Mouse (Mus musculus): ENCODE measurements around the gene Msi2. TPM values are rescaled to one million over a fixed set of nuclear protein-coding genes. Genes with fewer than 3 reads are reported as not detected.

The Msi2 gene
- total RNA-seq, 2 experiments from 2014 or later: 218 to 219 TPM

DNA sequence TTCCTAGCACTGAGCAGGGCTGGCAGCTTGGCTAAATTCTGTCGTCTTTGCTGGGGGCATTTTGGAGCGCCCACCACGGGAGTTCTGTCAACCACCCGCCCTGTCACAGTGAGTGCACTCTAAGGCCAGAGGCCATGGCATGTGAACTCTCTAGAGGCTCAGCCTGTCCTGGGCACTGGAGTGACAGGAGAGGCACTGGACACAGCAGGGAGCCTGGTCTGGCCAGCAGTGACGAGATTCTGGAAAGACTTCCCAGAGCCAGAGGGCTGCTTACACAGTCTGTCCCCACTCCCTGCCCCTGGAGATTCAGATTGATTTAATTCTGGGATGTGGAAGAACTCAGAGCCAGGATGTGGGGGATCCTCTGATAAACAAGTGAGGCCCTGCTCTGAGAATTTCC, 318.9 kb downstream of the Msi2 start:
- intact Hi-C loops (cut with DNase I): loop anchor here (5.0 kb wide), 1 partner anchor 87 kb away; no protein-coding TSS in a partner anchor
- no peak for DNase-seq

DNA sequence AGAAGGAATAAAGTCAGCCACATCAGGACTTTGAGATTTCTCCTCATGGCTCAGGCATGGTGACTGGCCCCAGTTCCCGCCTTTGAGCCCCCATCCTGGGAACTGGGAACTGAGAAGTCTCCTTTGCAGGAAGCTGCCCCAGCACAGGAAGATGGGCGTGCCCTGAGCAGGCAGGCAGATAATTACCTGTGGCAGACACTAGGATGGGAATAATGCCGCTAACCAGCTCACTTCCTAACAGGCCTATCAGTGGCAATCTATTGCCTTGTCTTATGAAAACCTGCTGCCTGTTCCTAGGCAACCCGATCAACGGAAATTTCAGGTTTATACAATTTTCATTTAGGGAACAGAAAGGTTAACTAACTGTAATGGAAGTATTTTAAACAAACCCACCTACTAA, 319.3 kb downstream of the Msi2 start:
- intact Hi-C loops (cut with DNase I): loop anchor here (5.0 kb wide), 1 partner anchor 87 kb away; no protein-coding TSS in a partner anchor
- no peak for DNase-seq

DNA sequence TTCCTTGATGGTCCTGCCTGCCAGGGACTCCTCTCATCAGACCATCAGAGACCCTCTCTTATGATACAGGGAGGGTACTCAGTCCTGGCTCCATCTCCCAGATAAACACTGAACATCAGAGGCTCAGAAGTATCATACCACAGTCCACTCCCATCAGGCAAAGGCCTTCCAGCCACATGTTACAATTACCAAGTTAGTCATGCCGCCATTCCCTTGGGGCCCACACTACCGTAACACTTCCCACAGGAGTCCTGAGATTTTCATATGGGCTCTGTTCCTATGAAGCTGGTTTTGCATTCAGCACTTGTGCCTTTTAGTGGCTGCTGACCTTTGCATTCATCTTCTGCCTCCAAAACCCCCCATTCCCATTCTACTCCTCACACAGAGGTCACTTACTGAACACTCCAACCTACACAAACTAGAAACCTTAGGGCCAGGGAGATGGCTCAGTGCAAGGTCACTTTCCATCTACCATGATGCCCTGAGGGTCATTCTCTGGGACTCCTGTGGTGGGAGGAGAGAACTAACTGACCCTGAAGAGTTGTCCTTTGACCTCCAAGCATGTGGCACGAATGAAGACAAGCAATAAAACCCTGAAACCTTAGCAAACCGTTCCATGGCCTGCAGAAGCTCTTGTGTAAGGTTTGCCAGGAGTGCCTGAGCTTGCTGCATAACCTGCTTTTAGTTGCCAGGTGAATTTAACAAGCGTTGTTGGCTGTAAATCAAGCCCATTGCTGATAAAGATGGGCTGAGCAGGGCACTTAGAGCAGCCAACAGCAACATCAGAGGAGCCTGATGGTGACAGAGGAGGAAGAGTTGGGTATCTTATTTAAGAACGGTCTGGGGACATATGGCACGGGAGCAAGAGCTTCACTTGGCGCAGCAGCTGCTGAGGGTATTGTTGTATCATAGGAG, 323.0 kb downstream of the Msi2 start:
- DNase-seq: peak in 1 of 2 experiments; percentile 30
- intact Hi-C loops (cut with DNase I): loop anchor here (5.0 kb wide), 1 partner anchor 83 kb away; no protein-coding TSS in a partner anchor

DNA sequence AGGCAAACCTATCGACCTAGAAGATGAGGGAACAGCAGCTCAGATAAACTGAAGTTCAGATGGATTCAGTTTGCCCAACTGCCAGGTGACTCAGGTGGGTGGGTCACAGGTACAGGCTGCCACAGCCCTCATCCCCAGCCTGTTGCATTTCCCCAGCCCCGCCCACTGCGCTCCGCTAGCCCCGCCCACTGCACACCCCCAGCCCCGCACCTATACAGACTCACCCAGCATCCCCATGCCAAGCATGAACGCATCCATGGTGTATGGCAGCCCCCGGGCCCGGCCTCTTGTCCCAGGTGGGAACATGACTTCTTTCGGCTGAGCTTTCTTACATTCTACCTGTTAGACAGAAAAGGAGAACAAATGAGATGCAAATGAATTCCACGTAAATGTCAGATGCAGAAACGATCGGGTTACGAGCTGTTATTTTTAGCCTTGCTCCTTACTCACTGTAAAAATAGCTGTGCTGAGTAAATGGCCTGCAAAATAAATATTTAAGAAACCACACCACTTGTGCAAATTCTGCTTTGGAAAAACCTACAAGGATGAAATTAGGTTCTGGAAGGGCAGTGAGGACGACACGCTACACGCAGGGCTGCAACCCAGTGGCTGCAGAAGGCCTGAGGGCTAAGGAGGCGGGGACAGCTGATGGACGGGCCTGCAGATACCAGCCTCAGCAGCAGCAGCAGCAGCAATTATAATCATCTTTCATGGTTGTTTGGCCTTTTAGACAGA, 323.8 kb downstream of the Msi2 start:
- intact Hi-C loops (cut with DNase I): loop anchor here (5.0 kb wide), 1 partner anchor 82 kb away; no protein-coding TSS in a partner anchor
- no peak for DNase-seq

DNA sequence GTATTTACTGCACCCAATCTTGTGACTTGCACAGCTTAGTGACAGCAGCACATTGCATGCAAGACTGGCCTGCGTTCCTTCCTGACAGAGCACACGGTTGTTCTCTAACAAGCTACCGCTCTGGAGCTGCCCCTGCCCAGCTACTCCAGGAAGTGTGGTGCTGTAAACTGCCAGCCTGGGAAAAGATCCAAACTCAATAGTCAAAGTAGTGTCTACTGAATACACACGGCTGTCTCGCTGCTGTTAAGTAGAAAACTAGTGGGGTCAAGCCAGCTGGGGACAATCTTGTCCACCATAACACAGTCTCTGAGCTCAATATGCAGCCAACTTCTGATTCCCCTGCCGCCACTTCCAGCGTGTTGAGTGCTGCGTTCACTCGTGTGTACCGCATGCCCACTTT, 325.6 kb downstream of the Msi2 start:
- intact Hi-C loops (cut with DNase I): no loop called here
- peak in 1 of 2 experiments; percentile 34 for DNase-seq

DNA sequence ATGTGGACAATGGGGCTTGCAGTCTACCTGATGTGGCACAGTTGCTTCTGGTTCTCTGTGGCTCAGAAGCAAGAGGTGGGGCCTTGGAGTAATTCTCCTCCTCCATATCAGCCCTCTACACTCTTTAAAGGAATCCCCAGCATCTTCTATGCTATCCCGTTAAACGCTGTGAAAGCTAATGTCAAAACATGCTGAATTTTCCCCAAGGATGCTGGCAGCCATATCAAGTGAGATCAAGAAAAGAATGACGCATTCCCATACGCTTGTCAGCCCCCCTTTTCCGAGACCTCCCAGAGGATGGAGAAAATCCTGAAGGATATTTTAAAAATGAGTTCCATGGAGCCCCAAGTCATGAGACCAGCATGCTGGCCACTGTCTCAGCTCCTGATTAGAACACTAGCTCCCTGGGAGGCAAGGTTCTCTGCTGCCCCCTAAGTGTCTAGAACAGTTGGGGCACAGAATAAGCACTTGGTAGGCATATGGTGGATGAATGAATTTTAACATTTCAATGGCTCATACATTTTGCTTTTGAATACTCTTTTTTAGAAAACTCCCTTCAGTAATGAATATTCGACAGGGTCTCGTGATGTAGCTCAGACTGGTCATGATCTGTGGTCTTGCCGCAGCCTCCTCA, 327.0 kb downstream of the Msi2 start:
- DNase-seq: no peak
- intact Hi-C loops (cut with DNase I): no loop called here

DNA sequence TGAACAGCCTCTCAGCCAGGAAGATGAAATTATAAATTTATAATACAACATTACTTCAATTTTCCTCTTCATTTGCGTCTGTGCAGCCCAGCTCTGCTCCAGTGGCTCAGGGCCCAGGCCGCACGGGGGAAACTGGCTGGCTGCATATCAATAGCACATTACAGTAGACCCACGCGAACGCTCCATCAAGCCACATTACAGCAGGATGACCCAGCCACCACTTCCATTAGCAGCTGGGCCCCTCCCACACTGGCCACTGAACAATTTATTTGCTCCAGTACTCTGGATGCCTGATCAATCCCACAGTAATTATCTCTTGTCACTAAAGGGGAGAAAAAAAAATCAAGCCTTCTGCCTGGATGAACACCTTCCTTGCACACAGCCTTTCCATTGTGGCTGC, 328.8 kb downstream of the Msi2 start:
- intact Hi-C loops (cut with DNase I): no loop called here
- no peak for DNase-seq

DNA sequence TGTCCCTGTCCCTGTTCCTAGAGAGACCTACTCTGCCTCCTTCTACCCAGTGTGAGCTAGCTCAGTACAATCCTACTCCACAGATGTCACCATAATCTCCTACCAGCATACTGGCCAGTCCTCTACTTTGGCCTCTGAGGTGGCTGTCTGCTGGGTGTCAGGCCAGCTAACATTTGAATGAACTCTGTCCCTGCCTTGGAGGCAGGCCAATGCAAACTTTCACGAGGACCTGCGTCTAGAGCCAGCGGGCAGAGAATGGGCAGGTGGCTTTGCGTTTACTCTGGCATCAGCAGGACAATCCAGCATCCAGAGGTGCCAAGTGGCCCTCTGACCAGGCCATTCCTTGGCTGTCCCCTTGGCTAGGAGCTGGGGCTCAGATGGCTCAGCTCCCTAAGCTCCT, 331.4 kb downstream of the Msi2 start:
- intact Hi-C loops (cut with DNase I): no loop called here
- DNase-seq: peak; percentile 80 to 85

DNA sequence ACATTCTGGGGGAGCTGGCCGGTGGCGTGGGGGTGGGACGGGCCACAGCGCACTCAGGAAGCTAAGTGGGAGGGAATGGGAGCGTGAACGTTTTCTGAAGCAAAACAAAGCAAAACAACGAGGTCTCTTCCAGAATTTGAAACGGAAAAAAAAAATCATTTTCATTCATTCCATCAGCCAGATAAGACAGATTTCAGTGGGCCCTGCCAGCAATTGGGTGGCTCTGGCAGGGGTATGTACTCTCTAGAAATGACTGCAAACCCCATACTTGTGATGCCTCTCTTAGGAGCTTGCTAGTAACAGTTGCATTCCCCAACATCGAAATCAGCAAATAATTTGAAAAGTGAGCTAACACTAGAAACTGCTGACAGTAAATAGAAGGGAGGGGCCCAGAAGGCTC, 335.9 kb downstream of the Msi2 start:
- DNase-seq: no peak
- intact Hi-C loops (cut with DNase I): no loop called here

DNA sequence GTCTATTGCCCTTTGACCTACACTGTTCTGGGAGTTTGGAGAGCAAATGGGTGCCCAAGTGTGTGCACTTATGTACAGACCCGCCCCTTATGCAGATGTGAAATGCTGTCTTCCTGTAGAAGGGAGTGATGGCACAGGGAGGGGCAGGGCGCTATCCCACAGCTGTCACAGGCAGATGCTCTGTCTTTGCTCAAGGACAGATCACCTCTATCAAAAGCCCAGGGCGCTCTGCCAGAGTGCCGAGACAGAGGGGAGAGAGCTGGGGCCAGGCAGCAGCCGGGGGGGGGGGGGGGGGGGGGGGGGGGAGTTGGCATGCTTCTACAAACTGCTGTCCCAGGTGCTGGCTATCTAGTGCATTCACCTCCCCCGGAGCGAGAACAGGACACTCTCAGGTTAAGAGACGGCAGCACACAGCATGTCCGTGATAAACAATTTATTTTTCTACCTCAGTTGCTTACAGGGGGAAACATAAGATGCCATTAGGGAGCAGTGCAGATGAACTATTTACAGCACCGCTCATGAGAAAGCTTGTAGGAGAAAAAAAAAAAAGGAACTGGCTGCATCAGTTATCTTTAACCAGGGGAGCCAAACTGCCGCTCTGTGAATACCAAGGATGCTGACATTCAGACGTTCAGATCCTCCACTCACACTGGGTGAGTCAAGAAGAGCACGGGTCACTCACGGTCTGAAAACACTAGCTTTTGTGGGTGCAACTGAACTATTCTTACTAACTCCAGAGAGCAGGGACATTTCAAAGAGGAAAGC, 337.0 kb downstream of the Msi2 start:
- intact Hi-C loops (cut with DNase I): loop anchor here (2.0 kb wide), 1 partner anchor 21 kb away; no protein-coding TSS in a partner anchor
- peak; percentile 67 to 74 for DNase-seq

DNA sequence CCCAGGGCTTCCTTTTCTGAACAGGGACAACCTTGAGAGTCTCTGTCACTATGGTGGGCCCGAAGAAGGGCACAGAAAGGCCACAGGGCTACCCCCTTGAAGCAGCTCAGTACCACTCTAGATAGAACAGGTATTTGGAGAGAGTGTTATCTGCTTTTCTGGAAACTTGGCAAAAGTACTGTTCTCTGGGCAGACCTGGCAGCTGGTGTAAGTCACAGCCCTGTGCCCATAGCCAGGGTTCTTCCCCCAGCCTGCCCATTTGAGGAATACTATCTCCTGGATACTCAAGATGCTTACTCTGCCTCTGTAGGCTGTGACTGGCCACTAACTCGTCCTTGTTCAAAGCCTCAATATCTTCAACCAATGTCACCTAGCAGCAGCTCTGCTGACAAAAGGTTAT, 338.7 kb downstream of the Msi2 start:
- intact Hi-C loops (cut with DNase I): loop anchor here (2.0 kb wide), 1 partner anchor 23 kb away; no protein-coding TSS in a partner anchor
- peak; percentile 66 to 81 for DNase-seq

DNA sequence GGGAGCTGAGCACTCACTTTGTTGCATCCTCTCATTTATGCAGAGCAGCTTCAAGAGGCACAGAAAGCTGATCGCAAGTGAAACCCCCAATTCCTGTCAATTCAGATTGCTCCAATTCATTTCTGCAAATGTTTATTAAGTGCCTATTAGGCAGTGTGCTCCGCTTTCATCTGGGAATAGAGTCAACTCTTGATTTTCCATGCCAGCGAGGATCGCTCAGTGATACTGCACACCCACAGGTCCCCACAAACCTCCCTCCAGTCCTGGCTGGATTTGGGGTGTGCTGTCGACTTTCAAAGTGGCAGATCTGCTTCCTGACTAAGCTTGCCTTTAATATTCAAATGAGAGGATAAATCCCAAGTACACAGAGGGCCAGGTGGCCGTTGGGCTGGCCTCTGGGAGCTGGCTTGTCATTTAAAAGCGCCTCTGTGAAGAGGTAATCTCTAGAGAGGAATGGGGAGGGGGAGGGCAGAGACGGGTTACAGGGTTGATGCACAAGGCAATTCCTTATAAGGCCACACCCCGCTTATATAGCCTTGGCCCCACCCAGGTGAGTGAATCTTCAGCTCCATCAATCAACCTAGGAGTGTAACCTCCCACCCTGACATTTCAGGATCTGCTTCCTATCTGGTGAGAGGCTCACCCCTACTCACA, 339.5 kb downstream of the Msi2 start:
- DNase-seq: peak; percentile 38 to 56
- intact Hi-C loops (cut with DNase I): no loop called here

DNA sequence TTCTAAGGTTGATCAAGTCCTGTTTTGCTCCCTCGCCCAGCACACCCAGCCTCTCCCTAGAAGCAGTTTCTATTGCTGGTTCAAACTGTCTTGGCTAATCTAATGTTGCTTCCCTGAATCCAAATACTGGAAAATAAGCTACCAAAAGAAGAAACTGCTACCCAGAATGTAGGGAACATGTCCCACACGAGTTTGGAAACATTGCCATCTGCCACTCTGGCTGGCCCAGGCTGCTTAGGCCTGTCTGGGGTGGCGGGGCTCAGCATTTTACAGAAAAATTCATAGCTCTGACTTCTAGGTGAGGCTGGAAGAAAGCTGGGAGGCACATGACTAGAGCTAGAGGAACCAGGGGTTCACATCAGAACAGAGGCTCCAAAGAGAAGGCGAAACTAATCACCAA, 345.7 kb downstream of the Msi2 start:
- intact Hi-C loops (cut with DNase I): loop anchor here (1.0 kb wide), 1 partner anchor 54 kb away; no protein-coding TSS in a partner anchor

DNA sequence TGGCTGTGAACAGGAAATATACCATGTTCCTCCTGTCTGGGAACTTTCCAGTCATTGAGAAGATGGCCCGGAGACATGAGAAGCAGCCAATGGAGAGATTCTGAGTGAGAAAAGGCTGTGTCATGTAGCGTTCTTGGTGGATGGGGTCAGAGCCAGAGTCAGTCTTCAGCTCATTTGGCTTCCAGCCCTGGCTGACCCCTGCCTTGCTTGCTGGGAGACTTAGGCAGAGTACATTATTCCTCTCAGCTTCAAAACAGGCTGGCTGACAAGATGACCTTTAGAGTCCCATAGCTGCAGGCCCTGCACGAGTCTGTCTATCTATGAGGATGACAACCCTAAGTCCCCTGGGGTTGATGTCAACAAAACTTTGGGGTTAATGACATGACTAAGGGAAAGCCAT, 348.4 kb downstream of the Msi2 start:
- intact Hi-C loops (cut with DNase I): no loop called here
- DNase-seq: peak; percentile 49 to 52

More for the DNA sequence above, 345.7 kb downstream of the Msi2 start:
- DNase-seq: no peak

DNA sequence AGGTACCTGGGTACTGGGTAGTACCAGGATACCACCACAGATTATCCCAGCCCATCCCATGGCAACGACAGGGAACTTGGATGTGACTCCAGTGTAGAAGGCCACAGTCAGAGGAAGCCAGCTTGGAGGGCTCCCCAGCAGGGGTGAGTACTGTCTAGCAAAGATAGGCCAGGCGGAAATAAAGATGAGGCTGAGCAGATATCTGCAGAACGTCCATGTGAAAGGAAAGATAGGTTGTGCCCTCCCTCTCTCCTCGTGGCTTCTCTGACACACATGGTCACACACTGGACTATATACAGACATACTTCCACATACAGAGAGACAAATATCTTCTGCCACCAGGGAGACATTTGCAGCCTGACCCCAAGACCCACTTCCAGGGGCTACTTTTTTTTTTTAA, 350.8 kb downstream of the Msi2 start:
- no peak for DNase-seq
- intact Hi-C loops (cut with DNase I): no loop called here

DNA sequence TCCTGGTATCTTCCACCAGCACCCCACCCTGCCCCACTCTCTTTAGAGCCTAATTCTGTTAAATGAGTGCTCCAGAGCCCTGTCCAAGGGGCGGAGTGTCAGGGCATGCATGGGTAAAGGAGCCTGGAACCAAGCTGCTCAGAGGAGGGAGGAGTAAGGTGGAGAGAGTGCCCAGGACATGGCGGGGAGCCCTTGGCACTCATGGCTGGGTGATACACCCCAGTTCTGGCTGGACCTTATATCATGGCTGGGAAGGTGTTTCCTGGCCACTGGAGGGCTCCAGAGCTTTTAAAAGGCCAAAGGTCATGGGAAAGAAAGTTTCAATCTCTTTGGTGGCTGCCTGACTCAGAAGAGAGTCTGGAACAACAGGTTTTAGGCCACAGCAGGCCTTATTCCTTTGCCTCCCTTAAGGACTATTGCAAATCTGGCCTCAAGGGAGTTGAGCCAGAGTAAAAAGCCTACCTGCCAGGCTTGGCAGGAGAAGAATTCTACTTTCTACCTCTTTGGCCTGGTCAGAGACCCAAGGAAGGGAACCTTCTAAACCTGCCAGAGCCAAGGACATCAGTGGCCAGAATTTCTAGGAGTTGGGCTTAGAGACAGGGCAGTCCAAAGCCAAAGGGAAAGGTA, 352.3 kb downstream of the Msi2 start:
- DNase-seq: no peak
- intact Hi-C loops (cut with DNase I): no loop called here

DNA sequence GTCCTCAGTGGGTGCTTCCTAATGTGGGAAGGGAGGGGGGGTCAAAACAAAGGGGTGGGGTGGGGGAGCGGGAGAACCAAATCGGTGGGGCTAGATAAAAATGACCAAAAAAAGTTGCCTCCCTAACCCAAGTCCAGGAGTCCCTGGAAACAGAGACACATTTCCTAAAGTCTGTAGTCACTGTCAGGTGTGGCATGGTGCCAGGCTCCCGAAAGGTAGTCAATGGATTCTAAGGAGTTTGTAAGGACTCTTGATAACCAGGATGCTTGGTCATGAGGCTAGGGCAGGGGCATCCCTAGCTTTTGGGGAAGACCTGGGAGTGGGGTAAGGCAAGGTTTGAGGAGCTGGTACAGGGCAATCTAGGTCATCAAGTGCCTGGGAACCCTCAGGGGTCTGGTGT, 354.1 kb downstream of the Msi2 start:
- DNase-seq: no peak
- intact Hi-C loops (cut with DNase I): no loop called here

DNA sequence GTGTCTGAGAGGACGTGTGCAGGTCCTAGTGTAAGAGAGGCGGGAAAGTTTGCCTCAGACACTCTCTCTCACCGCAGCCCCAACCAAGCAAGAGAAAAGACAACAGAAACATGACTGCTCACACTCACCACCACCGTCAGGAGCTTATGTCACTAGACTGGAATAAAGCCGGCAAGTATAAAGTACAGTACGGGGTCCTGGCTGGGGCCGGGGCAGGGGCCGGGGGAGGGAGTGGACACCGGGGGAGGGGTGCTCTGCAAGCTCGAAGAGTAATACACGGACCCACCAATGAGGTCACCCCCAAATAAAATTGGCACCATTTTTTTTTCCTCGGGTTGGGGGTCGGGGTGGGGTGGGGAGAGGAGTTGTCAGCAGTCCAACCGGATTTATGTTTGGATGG, 354.8 kb downstream of the Msi2 start:
- intact Hi-C loops (cut with DNase I): no loop called here
- no peak for DNase-seq

DNA sequence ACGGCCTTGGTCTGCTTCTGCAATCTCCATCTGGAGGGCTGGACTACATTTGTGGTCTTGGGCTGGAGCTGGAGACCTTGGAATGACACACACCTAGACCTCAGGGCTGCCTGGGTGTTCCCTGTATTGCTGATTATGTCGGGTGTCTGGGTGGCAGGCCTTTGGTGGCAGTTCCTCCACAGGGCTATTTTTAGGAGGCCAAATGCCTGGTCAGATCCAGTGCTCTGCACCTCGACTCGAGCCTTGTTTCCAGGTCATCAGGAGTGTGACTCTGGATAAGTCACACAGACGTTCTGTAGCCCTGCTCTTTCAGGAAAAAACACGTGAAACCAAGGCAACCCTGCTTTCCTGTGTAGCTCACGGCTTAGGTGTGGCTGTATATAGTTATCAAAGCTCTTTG, 358.6 kb downstream of the Msi2 start:
- peak in 1 of 2 experiments; percentile 59 for DNase-seq
- intact Hi-C loops (cut with DNase I): no loop called here

Measured in heart, postnatal 10 days (tissue).